Mouse (Mus musculus) cerebellum, adult 9-10 months (tissue): ENCODE data around the gene Shld2.

ENCODE experiments used
- DNase-seq: peaks from one replicate; pipeline ENCODE4 v3.0.0; 2022

Shld2 gene

DNA sequence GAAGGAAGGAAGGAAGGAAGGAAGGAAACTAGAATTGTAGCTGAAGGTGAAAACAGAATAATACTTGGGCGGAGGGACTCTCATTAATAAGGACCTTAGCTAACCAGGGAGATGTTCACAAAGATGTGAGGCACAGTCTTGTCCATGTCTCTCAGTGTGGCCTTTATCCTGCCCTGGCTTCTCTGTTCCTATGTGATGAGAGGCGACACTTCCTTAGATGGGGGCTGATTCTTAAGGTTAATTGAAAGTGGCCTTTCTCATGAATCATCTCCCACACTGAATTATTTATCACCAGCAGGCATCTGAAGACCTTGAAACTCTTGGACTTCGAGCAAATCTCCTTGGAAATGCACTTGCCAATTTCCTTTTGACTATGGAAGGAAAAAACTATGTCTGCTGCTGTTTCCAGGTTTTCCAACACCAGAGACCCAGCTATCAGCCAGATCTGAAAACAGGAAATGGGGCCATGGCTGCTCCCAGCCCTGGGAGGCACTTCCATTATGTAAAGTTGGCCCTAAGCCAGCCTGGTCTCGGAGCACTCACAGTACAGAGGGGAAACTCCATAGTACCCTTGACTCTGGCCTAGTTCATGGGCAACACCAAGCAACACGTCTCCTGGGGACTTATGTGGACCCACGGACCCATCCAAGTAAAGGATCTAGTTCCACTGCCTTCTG lies 94.7 kb downstream of the Shld2 start:
- DNase-seq: no peak

DNA sequence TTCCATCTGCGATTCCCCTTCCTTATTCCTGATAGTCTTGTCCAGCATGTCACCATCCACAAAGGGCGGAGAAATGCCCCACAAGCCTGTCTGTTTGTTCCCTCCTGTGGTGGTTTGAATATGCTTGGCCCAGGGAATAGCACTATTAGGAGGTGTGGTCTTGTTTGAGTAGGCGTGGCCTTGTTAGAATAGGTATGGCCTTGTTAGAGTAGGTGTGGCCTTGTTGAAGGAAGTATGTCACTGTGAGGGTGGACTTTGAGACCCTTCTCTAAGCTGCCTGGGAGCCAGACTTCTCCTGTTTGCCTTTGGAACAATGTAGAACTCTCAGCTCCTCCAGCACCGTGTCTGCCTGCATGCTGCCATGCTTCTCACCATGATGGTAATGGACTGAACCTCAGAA lies 100.4 kb downstream of the Shld2 start:
- no peak for DNase-seq

DNA sequence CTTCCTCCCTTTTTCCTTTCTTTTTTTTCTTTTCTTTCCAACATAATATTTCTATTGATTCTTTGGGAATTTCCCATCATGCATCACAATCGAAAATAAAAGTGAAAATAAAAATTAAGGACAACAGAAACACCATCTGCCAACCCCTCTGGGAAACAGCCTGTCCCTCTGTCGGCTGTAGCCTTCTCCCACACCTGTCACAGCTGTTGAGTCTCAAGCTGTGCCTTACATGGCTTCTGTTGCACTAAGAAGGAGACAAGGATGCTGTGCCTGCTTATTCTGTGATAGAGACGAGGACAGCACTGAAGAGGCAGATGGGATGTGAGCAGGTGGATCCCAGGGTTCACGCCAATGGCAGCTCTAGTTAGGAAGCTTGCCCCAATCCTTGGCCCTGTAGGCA lies 101.2 kb downstream of the Shld2 start:
- DNase-seq: no peak

DNA sequence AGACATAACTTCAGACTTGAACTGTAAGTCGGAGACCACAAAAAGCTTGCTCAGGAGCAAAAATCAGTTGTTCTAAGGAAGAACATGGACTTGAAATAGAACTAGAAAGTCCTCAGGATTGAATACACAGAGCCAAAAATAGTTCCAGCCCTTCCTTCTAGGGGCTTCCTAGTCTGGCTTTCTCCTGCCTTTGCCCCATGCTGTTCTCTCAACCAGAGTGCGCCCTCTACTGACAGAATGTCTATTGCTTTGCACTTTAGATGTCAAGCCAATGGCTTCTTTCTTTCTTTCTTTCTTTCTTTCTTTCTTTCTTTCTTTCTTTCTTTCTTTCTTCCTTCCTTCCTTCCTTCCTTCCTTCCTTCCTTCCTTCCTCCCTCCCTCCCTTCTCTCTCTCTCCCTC lies 101.6 kb downstream of the Shld2 start:
- DNase-seq: peak; percentile 51

DNA sequence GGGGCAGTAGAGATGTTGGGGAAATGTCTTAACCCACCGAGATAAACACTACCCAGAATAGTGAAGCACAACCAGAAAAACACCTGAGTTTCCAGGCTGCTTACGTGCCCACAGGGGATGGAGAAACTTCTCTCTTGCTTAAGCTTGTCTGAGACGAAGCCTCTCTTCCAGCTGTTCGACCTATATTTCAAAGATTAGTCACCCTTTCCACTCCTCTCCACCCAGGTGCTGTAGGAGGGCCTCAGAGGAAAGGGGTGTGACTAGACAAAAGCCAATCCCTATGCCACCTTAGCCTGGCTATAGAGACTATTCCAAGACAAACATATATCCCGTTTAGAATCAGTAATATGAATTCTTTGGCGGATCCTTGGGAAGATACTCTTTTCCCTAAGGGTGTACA lies 102.3 kb downstream of the Shld2 start:
- no peak for DNase-seq

DNA sequence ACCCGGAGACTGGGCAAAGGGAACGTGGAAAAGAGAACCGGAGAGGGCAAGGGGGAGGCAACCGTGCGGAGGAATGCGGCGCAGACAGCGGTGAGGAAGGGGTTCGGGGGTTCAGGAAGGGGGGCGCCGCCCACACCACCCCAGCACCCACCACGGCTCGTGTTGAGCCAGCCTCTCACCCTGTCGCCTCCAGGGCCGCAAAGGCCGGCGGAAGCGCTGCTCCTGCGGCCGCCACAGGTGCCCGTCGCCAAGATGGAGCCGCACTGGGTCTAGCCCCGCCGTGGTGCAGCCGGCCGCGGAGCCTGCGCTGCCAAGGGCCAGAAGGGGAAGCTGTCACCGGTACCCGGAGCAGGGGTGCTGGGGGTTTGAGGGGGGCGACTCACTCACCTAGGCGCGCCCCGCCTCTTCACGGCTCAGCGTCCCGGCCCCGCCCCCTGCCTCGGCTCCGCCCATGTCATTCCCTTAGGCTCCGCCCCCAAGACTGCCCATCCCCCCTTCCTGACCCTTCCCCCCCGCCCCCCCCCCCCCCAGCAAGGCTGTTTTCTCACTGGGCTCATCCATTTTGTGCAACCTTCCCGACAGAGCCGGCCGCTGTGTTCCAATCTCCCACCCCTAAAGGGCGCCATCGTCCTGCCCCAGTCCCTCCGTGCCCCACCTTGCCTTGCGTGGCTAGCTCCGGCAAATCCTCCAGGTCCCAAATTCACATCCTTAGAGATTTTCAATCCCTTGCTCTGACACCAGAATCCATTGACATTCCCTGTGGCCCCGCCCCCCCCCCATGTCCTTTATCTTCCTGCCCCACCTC lies 108.9 kb downstream of the Shld2 start, which contains the start of gene Gprin2:
Gene Gprin2, minus strand, starts transcription at position 423 of the 805 bp plus-strand sequence.
- peak; percentile 61 for DNase-seq

DNA sequence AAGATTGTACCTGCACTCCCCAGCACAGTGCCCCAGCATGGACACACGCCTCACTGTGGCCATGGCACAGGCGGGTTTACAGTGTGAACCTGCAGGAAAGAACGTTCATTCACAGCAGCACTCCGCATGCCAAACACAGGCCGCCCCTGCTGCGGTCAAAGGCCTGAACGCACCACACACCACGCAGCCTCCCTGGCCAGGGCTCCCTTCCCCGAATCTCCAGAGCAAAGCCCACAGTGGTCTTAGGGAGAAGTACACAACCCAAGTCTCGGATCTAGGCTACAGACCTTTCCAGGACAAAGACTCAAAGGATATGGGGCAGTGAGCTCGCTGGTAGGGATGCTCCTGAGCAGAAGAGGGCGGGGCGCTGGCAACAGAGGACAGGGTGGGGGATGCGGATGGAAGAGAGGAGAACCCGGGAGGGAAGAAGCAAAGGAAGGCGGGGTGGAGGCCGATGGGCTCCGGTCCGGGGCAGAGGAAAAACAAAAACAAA lies 109.5 kb downstream of the Shld2 start:
- DNase-seq: peak; percentile 65

DNA sequence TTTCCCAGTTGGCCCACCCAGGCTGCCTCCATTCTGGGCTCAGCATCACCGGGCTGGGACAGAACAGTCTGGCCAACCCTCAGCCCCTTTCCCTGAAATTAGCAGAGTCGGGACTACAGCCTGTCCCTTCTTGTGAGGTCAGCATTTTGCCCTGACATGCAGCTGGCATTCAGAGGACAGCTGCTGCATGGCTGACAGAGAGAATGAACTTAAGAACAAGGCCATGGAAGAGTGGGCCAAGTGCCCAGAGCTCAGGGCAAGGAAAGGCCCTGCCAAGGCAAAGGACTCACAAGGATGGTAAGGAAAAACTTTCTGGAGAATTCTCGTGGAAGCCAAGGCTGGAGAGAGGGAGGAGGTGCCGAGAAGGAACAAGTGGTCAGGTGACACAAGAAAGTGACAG lies 113.6 kb downstream of the Shld2 start:
- no peak for DNase-seq

DNA sequence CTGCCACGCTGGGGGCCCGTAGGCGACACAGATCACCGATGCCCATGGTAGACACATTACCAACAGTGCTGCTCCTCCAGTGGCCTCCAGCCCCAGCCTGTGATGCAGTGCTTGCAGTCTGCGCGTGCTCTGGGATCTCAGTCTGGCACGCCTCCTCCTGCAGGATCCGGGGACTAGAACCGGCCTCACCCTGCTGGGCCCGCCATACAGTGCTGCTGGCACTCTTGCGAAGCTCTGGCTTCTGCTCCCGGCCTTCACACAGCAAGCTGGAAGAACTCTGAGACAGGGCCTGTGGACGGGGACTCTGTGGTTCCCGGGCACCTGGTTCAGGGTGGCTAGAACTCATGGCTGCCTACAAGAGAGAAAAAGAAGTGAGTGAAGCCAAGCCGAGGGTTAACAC lies 114.8 kb downstream of the Shld2 start:
- no peak for DNase-seq

DNA sequence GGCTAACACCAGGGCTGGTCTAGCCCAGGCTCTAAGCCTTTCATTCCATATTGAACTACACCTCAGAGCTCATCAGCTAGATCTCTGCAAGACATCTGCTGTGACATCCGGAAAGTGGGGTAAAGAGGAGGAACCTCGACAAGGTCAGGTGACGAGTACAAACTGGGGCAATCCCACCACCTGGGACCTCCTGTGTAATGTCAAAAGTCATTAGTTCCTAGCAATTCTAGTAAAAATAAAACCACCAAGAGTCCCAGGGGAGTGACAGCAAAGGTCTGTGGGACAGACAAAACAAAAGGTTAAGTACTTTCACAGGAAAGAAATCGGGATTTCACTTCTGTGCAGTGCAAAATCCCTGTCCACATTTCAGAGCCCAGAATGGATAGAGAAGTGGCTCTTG lies 116.4 kb downstream of the Shld2 start:
- no peak for DNase-seq

DNA sequence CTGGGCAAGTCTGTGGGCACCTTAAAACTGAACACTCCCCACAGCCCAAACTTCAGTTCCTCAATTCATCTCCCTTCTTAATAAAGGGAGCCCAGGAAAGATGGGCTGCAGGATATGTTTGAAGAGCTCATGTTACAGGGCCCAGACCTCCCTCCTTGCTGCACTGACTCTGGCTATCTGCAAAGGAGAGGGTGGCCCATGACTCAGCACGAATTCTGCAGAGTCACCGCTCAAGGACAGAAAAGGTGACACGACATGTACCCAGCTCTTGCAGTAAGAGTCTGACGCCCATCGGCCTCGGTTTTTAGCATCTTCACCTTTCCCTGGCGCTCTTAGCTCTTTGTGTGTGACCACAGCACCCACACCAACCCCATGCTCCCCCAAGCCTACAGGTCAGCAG lies 119.9 kb downstream of the Shld2 start:
- no peak for DNase-seq

DNA sequence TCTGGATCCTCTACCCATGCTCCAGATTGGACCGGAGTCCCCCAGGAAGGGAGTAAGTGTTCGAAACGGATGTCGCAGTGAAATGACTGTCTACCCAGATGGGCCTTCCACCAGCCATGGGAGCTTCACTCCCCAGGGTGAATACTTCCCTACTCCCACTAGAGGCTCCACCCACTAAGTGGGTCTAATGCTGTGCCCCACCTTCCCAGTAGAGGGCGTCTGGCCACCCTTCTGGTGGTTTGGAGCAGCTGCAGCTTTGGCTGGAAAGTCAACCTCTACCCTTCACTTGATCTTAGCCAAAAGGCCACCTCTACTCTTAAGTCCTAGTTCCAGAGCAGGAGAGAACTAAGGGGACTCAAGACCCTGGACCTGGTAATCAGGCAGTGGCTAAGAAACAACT lies 121.7 kb downstream of the Shld2 start:
- no peak for DNase-seq
